Mouse (Mus musculus): ENCODE data around the gene Tspan2. TPM values are rescaled to one million over a fixed set of nuclear protein-coding genes. Genes with fewer than 3 reads are reported as not detected.

Tspan2 gene
- total RNA-seq, 1 experiment from 2014 or later: 35.3 TPM

DNA sequence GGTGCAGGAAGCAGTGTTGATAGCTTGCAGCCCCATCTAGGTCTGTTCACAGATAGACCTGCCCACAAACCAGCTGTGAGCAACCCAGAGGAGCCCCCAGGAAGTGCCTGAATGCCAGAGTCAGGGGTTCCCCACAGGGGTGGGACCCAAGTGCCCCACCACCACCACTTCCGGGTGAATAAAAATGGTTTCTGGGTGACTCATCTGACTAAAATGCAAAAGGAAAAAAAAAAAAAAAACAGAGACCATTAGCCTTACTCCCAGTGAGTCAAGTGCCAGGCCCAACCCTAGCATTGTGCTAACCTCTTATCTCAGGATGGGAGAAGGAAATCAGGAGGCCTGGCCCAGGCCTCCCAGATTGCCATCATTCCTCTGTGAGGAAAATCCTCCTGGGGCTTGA lies 21.5 kb downstream of the Tspan2 start:
- peak; percentile 44; the same call in 1 of the 2 replicates for ATAC-seq (ENCODE audit: extremely low read depth, insufficient number of reproducible peaks, low FRiP score, poor library complexity, severe bottlenecking)

DNA sequence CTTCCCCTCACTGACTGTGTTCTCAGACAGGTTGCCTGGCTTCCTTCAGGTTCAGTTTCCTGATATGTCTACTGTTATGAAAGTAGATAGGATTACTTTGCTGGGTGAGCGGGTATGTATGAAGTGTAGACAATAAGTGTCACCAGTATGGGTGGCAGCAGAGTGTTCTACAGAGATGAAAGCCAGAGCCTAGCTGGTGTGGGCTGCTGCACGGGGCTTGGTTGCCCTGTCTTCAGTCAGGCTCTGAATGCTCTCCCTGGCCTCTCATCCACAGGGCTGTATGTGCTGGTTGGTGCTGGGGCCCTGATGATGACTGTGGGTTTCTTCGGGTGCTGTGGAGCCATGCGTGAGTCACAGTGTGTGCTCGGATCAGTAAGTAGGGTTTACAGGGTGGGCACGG lies 22.7 kb downstream of the Tspan2 start:
- ATAC-seq (ENCODE audit: extremely low read depth, insufficient number of reproducible peaks, low FRiP score, poor library complexity, severe bottlenecking): no peak

- ATAC-seq (ENCODE audit: extremely low read depth, insufficient number of reproducible peaks, low FRiP score, poor library complexity, severe bottlenecking): no peak
These were observed 25.9 kb downstream of the Tspan2 start for GRCm38 (mm10) chr3:102760236-102760635.

- no peak for ATAC-seq (ENCODE audit: extremely low read depth, insufficient number of reproducible peaks, low FRiP score, poor library complexity, severe bottlenecking)
These were observed 28.1 kb downstream of the Tspan2 start for GRCm38 (mm10) chr3:102762388-102762787.

DNA sequence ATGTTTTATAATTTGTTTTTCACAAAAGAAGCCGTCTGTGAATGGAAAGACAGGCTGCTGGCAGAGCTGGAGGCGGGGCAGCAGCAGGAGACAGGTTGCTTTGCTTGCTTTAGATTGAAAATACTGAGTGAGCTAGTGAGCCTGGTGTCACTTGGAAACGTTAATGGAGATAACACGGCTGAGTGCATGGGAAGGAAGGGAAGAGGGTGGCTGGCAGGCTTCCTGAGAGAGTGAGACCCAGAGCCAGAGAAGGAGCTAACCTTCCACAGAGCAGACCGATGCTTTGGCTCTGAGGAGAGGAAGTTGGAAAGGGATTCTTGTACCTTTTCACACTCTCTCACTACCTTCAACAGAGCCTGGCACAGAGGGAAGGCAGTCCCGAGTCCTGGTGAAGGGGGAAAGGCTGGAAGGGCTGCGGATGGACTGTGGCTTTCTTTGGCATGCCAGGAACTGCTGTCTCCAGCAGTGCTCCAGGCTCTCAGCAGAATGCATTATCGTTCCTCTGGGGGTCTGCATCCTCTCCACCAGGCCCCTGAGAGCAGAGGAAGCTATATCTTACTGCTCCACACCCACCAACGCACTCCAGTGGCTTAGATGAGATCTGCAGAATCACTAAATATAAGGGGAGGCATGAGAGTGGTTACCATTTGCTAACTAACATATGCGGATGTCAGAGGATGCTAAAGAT lies 29.5 kb downstream of the Tspan2 start:
- ATAC-seq (ENCODE audit: extremely low read depth, insufficient number of reproducible peaks, low FRiP score, poor library complexity, severe bottlenecking): no peak

- ATAC-seq (ENCODE audit: extremely low read depth, insufficient number of reproducible peaks, low FRiP score, poor library complexity, severe bottlenecking): no peak
These were observed 30.5 kb downstream of the Tspan2 start for GRCm38 (mm10) chr3:102764850-102765249.

GRCm38 (mm10) chr3:102773018-102773417 lies 38.7 kb downstream of the Tspan2 start:
- ATAC-seq (ENCODE audit: extremely low read depth, insufficient number of reproducible peaks, low FRiP score, poor library complexity, severe bottlenecking): no peak

- ATAC-seq (ENCODE audit: extremely low read depth, insufficient number of reproducible peaks, low FRiP score, poor library complexity, severe bottlenecking): no peak
These were observed 48.3 kb downstream of the Tspan2 start, which contains the start of gene Tshb for GRCm38 (mm10) chr3:102782618-102783017. Tshb (minus strand) TSS chr3:102782718.

GRCm38 (mm10) chr3:102787369-102787768 lies 53.0 kb downstream of the Tspan2 start:
- peak; percentile 64 for ATAC-seq (ENCODE audit: extremely low read depth, insufficient number of reproducible peaks, low FRiP score, poor library complexity, severe bottlenecking)

GRCm38 (mm10) chr3:102803937-102804336 lies 69.6 kb downstream of the Tspan2 start:
- peak; percentile 91 for ATAC-seq (ENCODE audit: extremely low read depth, insufficient number of reproducible peaks, low FRiP score, poor library complexity, severe bottlenecking)

GRCm38 (mm10) chr3:102842386-102842785 lies 108.1 kb downstream of the Tspan2 start:
- no peak for ATAC-seq (ENCODE audit: extremely low read depth, insufficient number of reproducible peaks, low FRiP score, poor library complexity, severe bottlenecking)

DNA sequence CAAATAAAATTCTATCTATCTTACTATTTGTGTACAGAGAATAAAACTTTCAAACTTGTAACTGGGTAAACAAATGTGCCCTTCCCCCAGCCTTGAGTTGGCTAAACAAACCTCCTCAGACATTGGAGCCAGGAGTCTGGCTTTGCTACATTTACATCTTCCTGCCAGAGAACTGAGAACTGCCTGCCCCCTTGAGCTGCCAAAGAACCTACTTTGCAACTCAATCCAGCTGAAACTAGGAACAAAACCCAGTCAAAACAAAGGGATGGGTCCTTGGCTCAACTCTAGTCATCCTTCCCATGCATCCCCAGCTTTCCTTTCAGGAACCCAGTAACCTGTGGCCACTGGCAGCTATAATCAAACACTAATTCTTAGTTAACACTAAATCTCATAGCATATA lies 114.3 kb downstream of the Tspan2 start:
- no peak for ATAC-seq (ENCODE audit: extremely low read depth, insufficient number of reproducible peaks, low FRiP score, poor library complexity, severe bottlenecking)

Other genes with a start within 250 kb of the Tspan2 start
- 0.47 and 0.74 TPM in 2 replicates for gene Tshb, start 48.2 kb downstream of the Tspan2 start, total RNA-seq (2017)
- not detected in 2 replicates for gene Sycp1, start 201.6 kb downstream of the Tspan2 start, total RNA-seq (2017)
- not detected in 2 replicates for gene Nr1h5, start 229.6 kb downstream of the Tspan2 start, total RNA-seq (2017)

Data from neutrophil, adult 5-6 weeks (primary cell).